Mouse (Mus musculus): ENCODE data around the gene Bpifa3. TPM values are rescaled to one million over a fixed set of nuclear protein-coding genes. Genes with fewer than 3 reads are reported as not detected.
"Not testable (repeated sequence)": the region's sequence is repeated elsewhere in the genome, so short reads cannot be mapped to it uniquely, and the experiment has no call there.

Gene Bpifa3
- polyA plus RNA-seq, 1 experiment from 2014 or later = not detected

- Histone ChIP-seq H3K4me2 (no peak overlapping the region), H3K36me3 (ENCODE audit: control insufficient read depth, insufficient read depth, low read length) (no peaks in the 10 kb centered on the region), H3K27ac (ENCODE audit: low read depth, low read length) (no peak overlapping the region), H3K27me3 (ENCODE audit: control insufficient read depth, insufficient read depth, low read length) (no peaks in the 10 kb centered on the region), H3K4me1 (ENCODE audit: control insufficient read depth, insufficient read depth, low read length) (no peaks in the 10 kb centered on the region), H3K9me3 (replicated peaks; ENCODE audit: control insufficient read depth, low read length) (no peaks in the 10 kb centered on the region), H3K4me3 (ENCODE audit: low read depth, low read length) (no peak overlapping the region), H3K9ac (ENCODE audit: low read depth, low read length) (no peak overlapping the region)
- WGBS (ENCODE audit: insufficient replicate concordance) = 69% methylated on average over 3 of the region's 3 CpGs
- ATAC-seq (replicated peaks; ENCODE audit: insufficient number of reproducible peaks, low FRiP score, low TSS enrichment) = no peak
Observed at GRCm38 (mm10) chr2:154169172-154169571, 39.0 kb downstream of the Bpifa3 start.

DNA sequence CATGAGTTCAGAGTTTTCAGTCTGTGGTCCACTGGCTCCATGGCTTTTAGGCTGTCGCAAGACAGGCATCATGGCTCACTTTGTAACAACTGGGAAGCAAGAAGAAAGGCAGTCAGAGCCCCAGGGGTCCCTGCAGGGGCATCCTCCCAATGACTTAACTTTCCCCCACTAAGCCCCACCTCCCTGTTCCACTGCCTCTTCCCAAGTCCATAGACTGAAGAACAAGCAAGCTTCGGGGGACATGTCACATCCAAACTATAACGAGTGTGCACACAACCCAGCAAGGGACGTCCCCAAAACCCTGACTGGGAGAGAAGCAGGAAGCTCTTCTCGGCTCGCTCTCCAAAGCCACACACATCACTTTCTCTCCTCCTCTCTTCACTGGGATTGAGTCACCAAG lies 41.5 kb downstream of the Bpifa3 start:
- Histone ChIP-seq H3K4me3 (ENCODE audit: low read depth, low read length) (no peak overlapping the region), H3K4me1 (ENCODE audit: control insufficient read depth, insufficient read depth, low read length) (no peaks in the 10 kb centered on the region), H3K9ac (ENCODE audit: low read depth, low read length) (no peak overlapping the region), H3K27ac (ENCODE audit: low read depth, low read length) (no peak overlapping the region), H3K27me3 (ENCODE audit: control insufficient read depth, insufficient read depth, low read length) (no peaks in the 10 kb centered on the region), H3K9me3 (replicated peaks; ENCODE audit: control insufficient read depth, low read length) (no peaks in the 10 kb centered on the region), H3K4me2 (no peak overlapping the region), H3K36me3 (ENCODE audit: control insufficient read depth, insufficient read depth, low read length) (no peaks in the 10 kb centered on the region)
- WGBS (ENCODE audit: insufficient replicate concordance) = 77% methylated on average over 6 of the region's 6 CpGs
- ATAC-seq (replicated peaks; ENCODE audit: insufficient number of reproducible peaks, low FRiP score, low TSS enrichment) = no peak

- Histone ChIP-seq H3K9ac (ENCODE audit: low read depth, low read length) (no peak overlapping the region), H3K27ac (ENCODE audit: low read depth, low read length) (no peak overlapping the region), H3K9me3 (replicated peaks; ENCODE audit: control insufficient read depth, low read length) (no peaks in the 10 kb centered on the region), H3K36me3 (ENCODE audit: control insufficient read depth, insufficient read depth, low read length) (no peaks in the 10 kb centered on the region), H3K27me3 (ENCODE audit: control insufficient read depth, insufficient read depth, low read length) (no peaks in the 10 kb centered on the region), H3K4me1 (ENCODE audit: control insufficient read depth, insufficient read depth, low read length) (no peaks in the 10 kb centered on the region), H3K4me3 (ENCODE audit: low read depth, low read length) (no peak overlapping the region), H3K4me2 (no peak overlapping the region)
- WGBS (ENCODE audit: insufficient replicate concordance) = 50% methylated on average over 1 of the region's 1 CpGs
- no peak for ATAC-seq (replicated peaks; ENCODE audit: insufficient number of reproducible peaks, low FRiP score, low TSS enrichment)
Observed at GRCm38 (mm10) chr2:154173313-154173712, 43.2 kb downstream of the Bpifa3 start.

- ATAC-seq (replicated peaks; ENCODE audit: insufficient number of reproducible peaks, low FRiP score, low TSS enrichment) = not testable (repeated sequence)
- WGBS (ENCODE audit: insufficient replicate concordance) = 82% methylated on average over 7 of the region's 7 CpGs
Observed at GRCm38 (mm10) chr2:154181900-154182299, 51.8 kb downstream of the Bpifa3 start.

GRCm38 (mm10) chr2:154183061-154183460 lies 52.9 kb downstream of the Bpifa3 start:
- not testable (repeated sequence) for H3K4me2 ChIP-seq; H3K9me3 ChIP-seq (replicated peaks; ENCODE audit: control insufficient read depth, low read length); H3K9ac ChIP-seq (ENCODE audit: low read depth, low read length); ATAC-seq (replicated peaks; ENCODE audit: insufficient number of reproducible peaks, low FRiP score, low TSS enrichment); H3K27ac ChIP-seq (ENCODE audit: low read depth, low read length); H3K4me3 ChIP-seq (ENCODE audit: low read depth, low read length); H3K36me3 ChIP-seq (ENCODE audit: control insufficient read depth, insufficient read depth, low read length); H3K27me3 ChIP-seq (ENCODE audit: control insufficient read depth, insufficient read depth, low read length); H3K4me1 ChIP-seq (ENCODE audit: control insufficient read depth, insufficient read depth, low read length)
- 70% methylated on average over 4 of the region's 4 CpGs for WGBS (ENCODE audit: insufficient replicate concordance)

More at GRCm38 (mm10) chr2:154181900-154182299, 51.8 kb downstream of the Bpifa3 start:
- not testable (repeated sequence) for H3K9me3 ChIP-seq (replicated peaks; ENCODE audit: control insufficient read depth, low read length); H3K27ac ChIP-seq (ENCODE audit: low read depth, low read length); H3K4me1 ChIP-seq (ENCODE audit: control insufficient read depth, insufficient read depth, low read length); H3K27me3 ChIP-seq (ENCODE audit: control insufficient read depth, insufficient read depth, low read length); H3K9ac ChIP-seq (ENCODE audit: low read depth, low read length); H3K36me3 ChIP-seq (ENCODE audit: control insufficient read depth, insufficient read depth, low read length); H3K4me3 ChIP-seq (ENCODE audit: low read depth, low read length); H3K4me2 ChIP-seq

GRCm38 (mm10) chr2:154185319-154185718 lies 55.2 kb downstream of the Bpifa3 start:
- Histone ChIP-seq H3K27ac (ENCODE audit: low read depth, low read length) (no peak overlapping the region), H3K9me3 (replicated peaks; ENCODE audit: control insufficient read depth, low read length) (no peaks in the 10 kb centered on the region), H3K4me3 (ENCODE audit: low read depth, low read length) (no peak overlapping the region), H3K9ac (ENCODE audit: low read depth, low read length) (no peak overlapping the region), H3K4me2 (no peak overlapping the region), H3K4me1 (ENCODE audit: control insufficient read depth, insufficient read depth, low read length) (no peaks in the 10 kb centered on the region), H3K36me3 (ENCODE audit: control insufficient read depth, insufficient read depth, low read length) (no peaks in the 10 kb centered on the region), H3K27me3 (ENCODE audit: control insufficient read depth, insufficient read depth, low read length) (no peaks in the 10 kb centered on the region)
- ATAC-seq (replicated peaks; ENCODE audit: insufficient number of reproducible peaks, low FRiP score, low TSS enrichment) = no peak
- WGBS (ENCODE audit: insufficient replicate concordance) = 86% methylated on average over 6 of the region's 6 CpGs

DNA sequence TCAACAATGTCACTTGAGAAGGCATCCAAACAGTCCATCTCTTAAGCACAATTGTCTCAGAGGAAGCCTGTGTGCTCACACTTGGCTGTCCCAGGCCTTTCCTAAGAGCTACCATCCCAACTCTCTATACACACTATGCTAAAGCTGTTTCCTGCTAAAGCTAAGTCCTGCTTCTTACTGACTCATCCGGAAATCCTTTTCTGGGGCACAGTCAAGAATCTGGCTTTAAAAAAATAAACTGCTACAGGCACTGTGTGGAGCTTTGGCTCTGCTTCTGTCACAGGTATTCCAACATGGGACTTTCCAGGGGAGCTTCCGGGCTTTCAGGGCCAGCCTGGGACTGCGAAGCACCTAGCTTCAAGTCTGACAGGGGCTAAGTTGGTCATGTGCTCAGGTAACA lies 55.6 kb downstream of the Bpifa3 start:
- H3K4me1 ChIP-seq (ENCODE audit: control insufficient read depth, insufficient read depth, low read length) = no peaks in the 10 kb centered on the region
- no peaks in the 10 kb centered on the region for H3K27me3 ChIP-seq (ENCODE audit: control insufficient read depth, insufficient read depth, low read length)
- 65% methylated on average over 3 of the region's 3 CpGs for WGBS (ENCODE audit: insufficient replicate concordance)
- H3K4me2 ChIP-seq = no peak overlapping the region
- H3K27ac ChIP-seq (ENCODE audit: low read depth, low read length) = no peak overlapping the region
- ATAC-seq (replicated peaks; ENCODE audit: insufficient number of reproducible peaks, low FRiP score, low TSS enrichment) = no peak
- no peaks in the 10 kb centered on the region for H3K36me3 ChIP-seq (ENCODE audit: control insufficient read depth, insufficient read depth, low read length)
- no peak overlapping the region for H3K4me3 ChIP-seq (ENCODE audit: low read depth, low read length)
- H3K9me3 ChIP-seq (replicated peaks; ENCODE audit: control insufficient read depth, low read length) = no peaks in the 10 kb centered on the region
- H3K9ac ChIP-seq (ENCODE audit: low read depth, low read length) = no peak overlapping the region

DNA sequence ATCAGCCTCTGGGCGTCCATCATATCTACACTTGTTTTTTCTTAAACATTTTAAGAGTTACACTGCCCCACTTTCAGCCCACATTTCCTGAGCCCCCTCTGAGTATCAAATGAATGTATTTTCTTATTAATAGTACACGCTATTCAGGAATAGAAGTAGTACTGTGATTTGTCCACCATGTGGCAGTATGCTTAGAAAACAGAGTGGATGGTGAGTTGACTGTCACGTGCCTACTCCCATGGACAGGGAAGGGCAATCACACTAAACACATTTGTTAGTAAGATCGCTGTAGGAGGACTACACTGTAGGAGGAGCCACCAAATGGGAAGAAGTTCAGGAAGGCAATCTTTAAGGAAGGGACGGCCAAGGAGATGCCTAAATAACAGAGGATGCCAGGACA lies 57.3 kb downstream of the Bpifa3 start:
- ATAC-seq (replicated peaks; ENCODE audit: insufficient number of reproducible peaks, low FRiP score, low TSS enrichment) = no peak
- H3K27me3 ChIP-seq (ENCODE audit: control insufficient read depth, insufficient read depth, low read length) = no peaks in the 10 kb centered on the region
- no peak overlapping the region for H3K9ac ChIP-seq (ENCODE audit: low read depth, low read length)
- H3K9me3 ChIP-seq (replicated peaks; ENCODE audit: control insufficient read depth, low read length) = no peaks in the 10 kb centered on the region
- H3K4me3 ChIP-seq (ENCODE audit: low read depth, low read length) = no peak overlapping the region
- peaks cover 4% of the 10 kb centered on the region; the same call in 1 of the 2 replicates for H3K4me1 ChIP-seq (ENCODE audit: control insufficient read depth, insufficient read depth, low read length)
- no peak overlapping the region for H3K4me2 ChIP-seq
- no peak overlapping the region for H3K27ac ChIP-seq (ENCODE audit: low read depth, low read length)
- no peaks in the 10 kb centered on the region for H3K36me3 ChIP-seq (ENCODE audit: control insufficient read depth, insufficient read depth, low read length)
- 33% methylated on average over 5 of the region's 5 CpGs for WGBS (ENCODE audit: insufficient replicate concordance)
